Mouse (Mus musculus): ENCODE measurements at regions not wholly inside any gene's neighbourhood (a gene's known extent, or its start where the extent isn't known, plus 50 kb on each side); places are given as distances from the start of the nearest gene placed in this dataset.

DNA sequence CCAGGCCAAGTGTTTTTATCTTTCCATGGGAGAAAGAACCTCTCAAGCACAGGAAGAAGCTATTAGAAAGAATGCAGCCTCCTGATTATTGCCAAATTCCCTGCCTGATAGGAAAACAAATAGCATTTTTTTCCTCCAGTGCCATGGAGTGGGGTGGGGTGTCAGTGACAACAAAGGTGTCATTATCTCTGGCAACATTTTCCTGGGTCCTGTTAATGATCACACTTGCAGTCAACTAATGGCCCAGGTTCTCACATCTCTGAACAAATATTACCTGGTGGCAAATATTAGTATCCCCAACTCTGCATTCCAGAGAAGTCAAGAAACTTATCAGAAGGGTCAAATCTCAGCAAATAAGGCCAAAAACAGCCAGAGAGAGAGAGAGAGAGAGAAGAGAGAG, 298.6 kb downstream of the Sox4 start:
- no peak overlapping the region for H3K9ac ChIP-seq (ENCODE audit: low read depth, low read length, severe bottlenecking)
- DNase-seq (ENCODE audit: low spot score) (no peak), ATAC-seq (ENCODE audit: low FRiP score, low read depth) (no peak)
- no peak for TF ChIP-seq POLR2A (IDR thresholded peaks at IDR 0.05; ENCODE audit: borderline replicate concordance, extremely low read depth, insufficient read depth, insufficient read length)
- no peaks in the 10 kb centered on the region for H3K9me3 ChIP-seq (ENCODE audit: control insufficient read depth, low read length)
- H3K4me1 ChIP-seq (ENCODE audit: control insufficient read depth, insufficient read depth, low read length): peaks cover 40% of the 10 kb centered on the region
- no peak overlapping the region for H3K4me3 ChIP-seq (replicated peaks; ENCODE audit: low read length)
- no peak overlapping the region for H3K4me2 ChIP-seq (replicated peaks; ENCODE audit: low read depth, low read length, severe bottlenecking)
- H3K27me3 ChIP-seq (ENCODE audit: control insufficient read depth, insufficient read depth, low read length): no peaks in the 10 kb centered on the region
- no peak overlapping the region for H3K27ac ChIP-seq (replicated peaks; ENCODE audit: low read depth, low read length)
- no peaks in the 10 kb centered on the region for H3K36me3 ChIP-seq (ENCODE audit: control insufficient read depth, insufficient read depth, low read length)

DNA sequence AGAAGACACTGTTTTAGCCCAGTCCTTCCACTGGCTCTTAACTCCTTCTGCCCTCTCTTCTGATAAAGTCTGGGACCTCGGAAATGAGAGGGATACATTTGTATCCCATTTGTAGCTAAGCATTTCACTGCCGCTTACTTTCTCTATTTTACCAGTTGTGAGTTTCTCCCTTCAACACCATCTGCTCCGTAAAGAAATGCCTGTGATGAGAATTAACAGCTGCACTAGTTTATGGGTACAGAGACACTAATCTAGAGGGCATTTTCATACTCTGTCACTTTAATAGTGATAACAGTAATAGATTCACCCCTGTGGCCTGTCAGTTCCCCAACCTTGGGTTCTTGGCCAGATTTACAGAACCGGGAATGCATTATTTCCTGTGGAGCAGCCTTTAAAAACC, 300.2 kb downstream of the Sox4 start:
- H3K27ac ChIP-seq (replicated peaks; ENCODE audit: low read depth, low read length): 0 out of 2 replicates have a peak overlapping the region, but pooled peaks have one; percentile 27
- no peak for ATAC-seq (ENCODE audit: low FRiP score, low read depth)
- 48% methylated on average over 4 of the region's 4 CpGs for WGBS

GRCm38 (mm10) chr13:28651810-28652209, 301.7 kb downstream of the Sox4 start:
- H3K4me3 ChIP-seq (replicated peaks; ENCODE audit: low read length): no peak overlapping the region
- ATAC-seq (ENCODE audit: low FRiP score, low read depth): 0 out of 2 replicates have a peak, but pooled peaks have one; percentile 41
- H3K9ac ChIP-seq (ENCODE audit: low read depth, low read length, severe bottlenecking): no peak overlapping the region
- peak; percentile 65 for DNase-seq (ENCODE audit: low spot score)
- WGBS: 79% methylated on average over 2 of the region's 2 CpGs
- H3K27me3 ChIP-seq (ENCODE audit: control insufficient read depth, insufficient read depth, low read length): no peaks in the 10 kb centered on the region
- H3K9me3 ChIP-seq (ENCODE audit: control insufficient read depth, low read length): no peaks in the 10 kb centered on the region
- TF ChIP-seq POLR2A (IDR thresholded peaks at IDR 0.05; ENCODE audit: borderline replicate concordance, extremely low read depth, insufficient read depth, insufficient read length): no peak
- peak overlapping the region; percentile 33; the same call in 1 of the 2 replicates for H3K27ac ChIP-seq (replicated peaks; ENCODE audit: low read depth, low read length)
- no peaks in the 10 kb centered on the region for H3K36me3 ChIP-seq (ENCODE audit: control insufficient read depth, insufficient read depth, low read length)
- H3K4me1 ChIP-seq (ENCODE audit: control insufficient read depth, insufficient read depth, low read length): peaks cover 25% of the 10 kb centered on the region
- H3K4me2 ChIP-seq (replicated peaks; ENCODE audit: low read depth, low read length, severe bottlenecking): no peak overlapping the region

More for the DNA sequence above, 300.2 kb downstream of the Sox4 start:
- H3K27me3 ChIP-seq (ENCODE audit: control insufficient read depth, insufficient read depth, low read length): no peaks in the 10 kb centered on the region
- TF ChIP-seq POLR2A (IDR thresholded peaks at IDR 0.05; ENCODE audit: borderline replicate concordance, extremely low read depth, insufficient read depth, insufficient read length): no peak
- no peak overlapping the region for H3K4me3 ChIP-seq (replicated peaks; ENCODE audit: low read length)
- H3K36me3 ChIP-seq (ENCODE audit: control insufficient read depth, insufficient read depth, low read length): no peaks in the 10 kb centered on the region
- H3K9me3 ChIP-seq (ENCODE audit: control insufficient read depth, low read length): no peaks in the 10 kb centered on the region
- H3K9ac ChIP-seq (ENCODE audit: low read depth, low read length, severe bottlenecking): no peak overlapping the region
- no peak overlapping the region for H3K4me2 ChIP-seq (replicated peaks; ENCODE audit: low read depth, low read length, severe bottlenecking)
- no peak for DNase-seq (ENCODE audit: low spot score)
- H3K4me1 ChIP-seq (ENCODE audit: control insufficient read depth, insufficient read depth, low read length): peaks cover 25% of the 10 kb centered on the region

- H3K9me3 ChIP-seq (ENCODE audit: control insufficient read depth, low read length): no peaks in the 10 kb centered on the region
- H3K27me3 ChIP-seq (ENCODE audit: control insufficient read depth, insufficient read depth, low read length): no peaks in the 10 kb centered on the region
- H3K9ac ChIP-seq (ENCODE audit: low read depth, low read length, severe bottlenecking): no peak overlapping the region
- no peak for TF ChIP-seq POLR2A (IDR thresholded peaks at IDR 0.05; ENCODE audit: borderline replicate concordance, extremely low read depth, insufficient read depth, insufficient read length)
- H3K27ac ChIP-seq (replicated peaks; ENCODE audit: low read depth, low read length): no peak overlapping the region
- H3K4me2 ChIP-seq (replicated peaks; ENCODE audit: low read depth, low read length, severe bottlenecking): no peak overlapping the region
- no peak overlapping the region for H3K4me3 ChIP-seq (replicated peaks; ENCODE audit: low read length)
- DNase-seq (ENCODE audit: low spot score) (no peak), ATAC-seq (ENCODE audit: low FRiP score, low read depth) (no peak)
- H3K36me3 ChIP-seq (ENCODE audit: control insufficient read depth, insufficient read depth, low read length): no peaks in the 10 kb centered on the region
- H3K4me1 ChIP-seq (ENCODE audit: control insufficient read depth, insufficient read depth, low read length): peaks cover 5% of the 10 kb centered on the region; the same call in 1 of the 2 replicates
- WGBS: 87% methylated on average over 4 of the region's 4 CpGs
These were observed 307.6 kb downstream of the Sox4 start for GRCm38 (mm10) chr13:28645881-28646280.

GRCm38 (mm10) chr13:28644846-28645574, 308.5 kb downstream of the Sox4 start:
- Histone ChIP-seq H3K4me2 (replicated peaks; ENCODE audit: low read depth, low read length, severe bottlenecking) (no peak overlapping the region), H3K27me3 (ENCODE audit: control insufficient read depth, insufficient read depth, low read length) (no peaks in the 10 kb centered on the region), H3K36me3 (ENCODE audit: control insufficient read depth, insufficient read depth, low read length) (peaks cover 2% of the 10 kb centered on the region; the same call in 1 of the 2 replicates), H3K9me3 (ENCODE audit: control insufficient read depth, low read length) (no peaks in the 10 kb centered on the region), H3K9ac (ENCODE audit: low read depth, low read length, severe bottlenecking) (no peak overlapping the region), H3K27ac (replicated peaks; ENCODE audit: low read depth, low read length) (no peak overlapping the region), H3K4me3 (replicated peaks; ENCODE audit: low read length) (no peak overlapping the region), H3K4me1 (ENCODE audit: control insufficient read depth, insufficient read depth, low read length) (peaks cover 5% of the 10 kb centered on the region; the same call in 1 of the 2 replicates)
- 59% methylated on average over 3 of the region's 3 CpGs for WGBS
- TF ChIP-seq POLR2A (IDR thresholded peaks at IDR 0.05; ENCODE audit: borderline replicate concordance, extremely low read depth, insufficient read depth, insufficient read length): no peak
- no peak for ATAC-seq (ENCODE audit: low FRiP score, low read depth)
- DNase-seq (ENCODE audit: low spot score): no peak
